In the genomic region with DNA sequence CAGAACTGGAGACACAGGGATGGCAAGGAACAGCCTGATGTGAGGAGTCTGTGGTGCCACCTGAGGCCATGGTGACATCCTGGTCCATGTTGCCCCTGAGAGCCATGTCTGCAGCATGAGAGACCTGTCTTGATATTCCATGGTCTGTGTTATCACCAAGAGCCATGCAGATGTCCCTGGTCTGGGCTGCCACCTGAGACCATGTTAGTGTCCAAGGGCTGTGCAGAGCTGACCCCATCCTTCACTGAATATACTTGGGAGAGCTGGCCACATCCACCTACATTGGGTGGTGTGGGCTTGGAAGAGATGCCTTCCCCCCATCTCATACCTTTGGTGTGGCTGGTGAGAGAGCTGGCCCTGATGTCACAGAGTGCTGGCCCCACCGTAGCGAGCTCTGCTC, we compare ENCODE assay signal across 21 mouse cellular contexts. TPM values are rescaled to one million over a fixed set of nuclear protein-coding genes. Genes with fewer than 3 reads are reported as not detected.
DNase-seq lines count a peak whose midpoint lies in the region; ATAC-seq and TF ChIP-seq lines count a peak whose summit lies in the region.
"Had no signal": no experiment of that assay in that cellular context is flagged by ENCODE, and none has a peak within 500 bp of the region (broad histone marks: within the 10 kb centered on the region; RNA-seq: fewer than 3 reads in every experiment).

No protein-coding gene starts in this region.

- no peak for TF ChIP-seq CTCF in stomach, postnatal 0 days (IDR thresholded peaks at IDR 0.05; ENCODE audit: low read depth)

- H3K36me3 ChIP-seq in embryonic facial prominence, embryonic 11.5 days (replicated peaks; ENCODE audit: control insufficient read depth, insufficient read depth, low read depth, low read length): no peaks in the 10 kb centered on the region
- no peaks in the 10 kb centered on the region for H3K36me3 ChIP-seq in embryonic facial prominence, embryonic 10.5 days (replicated peaks)
- no peaks in the 10 kb centered on the region for H3K36me3 ChIP-seq in kidney, embryonic 15.5 days
- H3K36me3 ChIP-seq in embryonic facial prominence, embryonic 12.5 days: no peaks in the 10 kb centered on the region
- H3K36me3 ChIP-seq in stomach, postnatal 0 days (ENCODE audit: control insufficient read depth, insufficient read depth, low read length): no peaks in the 10 kb centered on the region
- H3K36me3 ChIP-seq: forebrain, embryonic 15.5 days; G1E; heart, embryonic 10.5 days; heart, embryonic 15.5 days; hindbrain, embryonic 15.5 days had no signal

- no peak overlapping the region for H3K4me2 ChIP-seq in embryonic facial prominence, embryonic 11.5 days (ENCODE audit: low read depth, low read length)
- H3K4me2 ChIP-seq in kidney, embryonic 15.5 days: no peak overlapping the region
- H3K4me2 ChIP-seq in embryonic facial prominence, embryonic 12.5 days (replicated peaks): no peak overlapping the region
- no peak overlapping the region for H3K4me2 ChIP-seq in stomach, postnatal 0 days (replicated peaks; ENCODE audit: low read depth)
- H3K4me2 ChIP-seq: forebrain, embryonic 15.5 days; heart, embryonic 15.5 days; hindbrain, embryonic 15.5 days had no signal

- H3K9me3 ChIP-seq in embryonic facial prominence, embryonic 11.5 days (replicated peaks; ENCODE audit: control insufficient read depth, low read length): no peaks in the 10 kb centered on the region
- no peaks in the 10 kb centered on the region for H3K9me3 ChIP-seq in embryonic facial prominence, embryonic 10.5 days
- no peaks in the 10 kb centered on the region for H3K9me3 ChIP-seq in kidney, embryonic 15.5 days (replicated peaks)
- H3K9me3 ChIP-seq in embryonic facial prominence, embryonic 12.5 days: no peaks in the 10 kb centered on the region
- no peaks in the 10 kb centered on the region for H3K9me3 ChIP-seq in stomach, postnatal 0 days (ENCODE audit: control insufficient read depth, low read length)
- H3K9me3 ChIP-seq: forebrain, embryonic 15.5 days; G1E; heart, embryonic 10.5 days; heart, embryonic 15.5 days; hindbrain, embryonic 15.5 days had no signal

- H3K27me3 ChIP-seq in embryonic facial prominence, embryonic 11.5 days (ENCODE audit: control insufficient read depth, insufficient read depth, low read length): no peaks in the 10 kb centered on the region
- H3K27me3 ChIP-seq in embryonic facial prominence, embryonic 10.5 days (replicated peaks; ENCODE audit: low read depth, poor library complexity, severe bottlenecking): no peaks in the 10 kb centered on the region
- no peaks in the 10 kb centered on the region for H3K27me3 ChIP-seq in kidney, embryonic 15.5 days
- H3K27me3 ChIP-seq in embryonic facial prominence, embryonic 12.5 days: no peaks in the 10 kb centered on the region
- no peaks in the 10 kb centered on the region for H3K27me3 ChIP-seq in stomach, postnatal 0 days (ENCODE audit: control insufficient read depth, insufficient read depth, low read length)
- H3K27me3 ChIP-seq: forebrain, embryonic 15.5 days; hindbrain, embryonic 15.5 days had no signal

- H3K27ac ChIP-seq in embryonic facial prominence, embryonic 11.5 days (replicated peaks; ENCODE audit: low read depth, low read length): no peak overlapping the region
- no peak overlapping the region for H3K27ac ChIP-seq in embryonic facial prominence, embryonic 10.5 days (replicated peaks)
- H3K27ac ChIP-seq in kidney, embryonic 15.5 days: no peak overlapping the region
- H3K27ac ChIP-seq in embryonic facial prominence, embryonic 12.5 days: no peak overlapping the region
- no peak overlapping the region for H3K27ac ChIP-seq in stomach, postnatal 0 days (replicated peaks)
- H3K27ac ChIP-seq: forebrain, embryonic 15.5 days; heart, embryonic 10.5 days; heart, embryonic 15.5 days; hindbrain, embryonic 15.5 days had no signal

- no peak for TF ChIP-seq EP300 in stomach, postnatal 0 days (optimal IDR thresholded peaks at IDR 0.05)

- H3K4me1 ChIP-seq in embryonic facial prominence, embryonic 11.5 days (ENCODE audit: control insufficient read depth, insufficient read depth, low read length): no peaks in the 10 kb centered on the region
- H3K4me1 ChIP-seq in embryonic facial prominence, embryonic 10.5 days: peaks cover 17% of the 10 kb centered on the region
- no peaks in the 10 kb centered on the region for H3K4me1 ChIP-seq in kidney, embryonic 15.5 days
- 0 out of 2 replicates have a peak, but pooled peaks cover 2% of the 10 kb centered on the region for H3K4me1 ChIP-seq in embryonic facial prominence, embryonic 12.5 days
- no peaks in the 10 kb centered on the region for H3K4me1 ChIP-seq in stomach, postnatal 0 days (replicated peaks; ENCODE audit: control insufficient read depth, insufficient read depth)
- H3K4me1 ChIP-seq: forebrain, embryonic 15.5 days; heart, embryonic 15.5 days; hindbrain, embryonic 15.5 days had no signal

- H3K4me3 ChIP-seq in embryonic facial prominence, embryonic 11.5 days (ENCODE audit: low read depth, low read length): no peak overlapping the region
- no peak overlapping the region for H3K4me3 ChIP-seq in embryonic facial prominence, embryonic 10.5 days
- no peak overlapping the region for H3K4me3 ChIP-seq in kidney, embryonic 15.5 days (replicated peaks)
- H3K4me3 ChIP-seq in embryonic facial prominence, embryonic 12.5 days: no peak overlapping the region
- no peak overlapping the region for H3K4me3 ChIP-seq in stomach, postnatal 0 days (ENCODE audit: low read depth, low read length)
- H3K4me3 ChIP-seq: forebrain, embryonic 15.5 days; heart, embryonic 10.5 days; heart, embryonic 15.5 days; hindbrain, embryonic 15.5 days had no signal

- no peak overlapping the region for H3K9ac ChIP-seq in embryonic facial prominence, embryonic 11.5 days (replicated peaks; ENCODE audit: low read length)
- H3K9ac ChIP-seq in kidney, embryonic 15.5 days: no peak overlapping the region
- H3K9ac ChIP-seq in embryonic facial prominence, embryonic 12.5 days: no peak overlapping the region
- no peak overlapping the region for H3K9ac ChIP-seq in stomach, postnatal 0 days (ENCODE audit: low read length)
- H3K9ac ChIP-seq: forebrain, embryonic 15.5 days; heart, embryonic 15.5 days; hindbrain, embryonic 15.5 days had no signal

- ATAC-seq in embryonic facial prominence, embryonic 11.5 days (replicated peaks; ENCODE audit: insufficient number of reproducible peaks, low FRiP score, low TSS enrichment, low read depth): 0 out of 2 replicates have a peak, but pooled peaks have one; percentile 23
- 0 out of 2 replicates have a peak, but pooled peaks have one; percentile 29 for ATAC-seq in kidney, embryonic 15.5 days (replicated peaks; ENCODE audit: low FRiP score)
- peak; percentile 47; the same call in 1 of the 2 replicates for ATAC-seq in embryonic facial prominence, embryonic 12.5 days (ENCODE audit: insufficient number of reproducible peaks, insufficient read depth, low FRiP score, low TSS enrichment)
- ATAC-seq in stomach, postnatal 0 days (ENCODE audit: low FRiP score, low TSS enrichment): peak; percentile 24; the same call in 1 of the 2 replicates
- ATAC-seq: CD4-positive, CD25-positive, alpha-beta regulatory T cell, adult 4 months; forebrain, embryonic 15.5 days had no signal

- 92% methylated on average over 2 of the region's 2 CpGs for WGBS in embryonic facial prominence, embryonic 11.5 days
- WGBS in embryonic facial prominence, embryonic 10.5 days: 94% methylated on average over 2 of the region's 2 CpGs
- WGBS in kidney, embryonic 15.5 days: 96% methylated on average over 2 of the region's 2 CpGs
- whole genome bisulfite sequencing in embryonic facial prominence, embryonic 12.5 days: 87% methylated on average over 2 of the region's 2 CpGs
- 91% methylated on average over 2 of the region's 2 CpGs for WGBS in stomach, postnatal 0 days

- no peak for DNase-seq in embryonic facial prominence, embryonic 11.5 days (ENCODE audit: low spot score)
- DNase-seq in embryonic facial prominence, embryonic 10.5 days (ENCODE audit: low spot score): no peak
- no peak for DNase-seq in kidney, postnatal 4 days
- no peak for DNase-seq in stomach, postnatal 0 days (ENCODE audit: low spot score)
- no peak for DNase-seq in right cerebral cortex, postnatal 14 days
- DNase-seq: adrenal gland, adult 8-10 months; adrenal gland, postnatal 36 days; B cell, adult 2 months; cerebellum, adult 8-10 months; cerebellum, postnatal 25 days; gastrocnemius, postnatal 36 days; heart, adult 18-20 months; heart, postnatal 14 days had no signal

RNA-seq across cellular contexts. Expression of gene Tes, which starts 30.9 kb away (rescaled TPM):
- polyA plus RNA-seq in embryonic facial prominence, embryonic 11.5 days (2014; fragmentation: Nextera tagmentation; extraction: Ambion mirVana): 125 and 130 TPM in 2 replicates
- 72.0 and 84.9 TPM in 2 replicates for polyA plus RNA-seq in embryonic facial prominence, embryonic 10.5 days (2016; fragmentation: Nextera tagmentation; extraction: Ambion mirVana)
- polyA plus RNA-seq in kidney, embryonic 15.5 days (2015; fragmentation: Nextera tagmentation; extraction: Ambion mirVana): 70.5 and 72.6 TPM in 2 replicates
- polyA plus RNA-seq in embryonic facial prominence, embryonic 12.5 days (2016; fragmentation: Nextera tagmentation; extraction: Ambion mirVana): 102 and 111 TPM in 2 replicates
- polyA plus RNA-seq in stomach, postnatal 0 days (2015; fragmentation: Nextera tagmentation; extraction: Ambion mirVana): 111 and 114 TPM in 2 replicates
- polyA plus RNA-seq: G1E had no signal
